Mouse (Mus musculus) heart, adult 2 months (tissue): ENCODE measurements around the gene Banf2.

Experiments used
- CTCF ChIP-seq: fragments of 200-600 bp; IDR thresholded peaks from 2 replicates; pipeline ENCODE4 v1.8.1; 2022; ENCODE audit warnings: antibody characterized with exemption, mild to moderate bottlenecking, moderate library complexity
- EP300 ChIP-seq: fragments of 200-500 bp; IDR thresholded peaks from 2 replicates; pipeline ENCODE4 v1.6.1; 2011; ENCODE audit warnings: low read depth, low read length, control low read depth; ENCODE audit not compliant: insufficient read depth
- POLR2A ChIP-seq: fragments of 200-500 bp; IDR thresholded peaks from 2 replicates; pipeline ENCODE4 v1.6.1; 2011; ENCODE audit warnings: mild to moderate bottlenecking, low read depth, low read length, control low read depth; ENCODE audit not compliant: insufficient read depth

DNA sequence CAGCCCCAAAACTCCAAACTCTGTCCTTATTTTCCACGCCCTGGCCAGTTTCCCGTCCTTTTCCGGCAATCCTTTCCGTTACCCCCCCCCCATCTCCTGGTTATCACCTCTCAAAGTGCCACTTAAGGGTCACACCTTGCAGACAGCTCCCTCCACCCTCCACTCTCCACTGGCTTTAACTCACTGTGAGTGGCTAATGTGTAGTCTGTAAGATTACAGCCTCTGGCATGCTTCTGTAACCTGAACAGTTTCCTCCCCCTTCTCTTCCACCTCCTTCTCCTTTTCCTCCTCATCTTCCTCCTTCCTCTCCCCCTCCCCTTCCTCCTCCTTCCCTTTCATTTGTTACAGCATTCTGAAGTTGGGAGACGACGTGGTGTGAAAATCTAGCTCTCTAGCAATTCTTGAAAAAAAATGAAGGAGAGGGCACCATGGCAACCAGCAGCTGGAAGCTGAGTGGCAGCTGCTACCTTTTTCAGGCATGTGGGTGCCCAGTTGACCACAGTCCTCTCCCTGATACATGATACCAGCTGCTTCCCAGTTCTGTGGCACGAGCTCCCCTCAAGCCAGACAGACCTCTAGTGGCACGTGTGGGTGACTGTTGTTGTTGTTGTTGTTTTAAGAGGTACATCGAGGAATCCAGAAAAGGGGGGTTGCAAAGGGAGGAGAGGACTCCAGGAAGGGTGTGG is 55.2 kb downstream of the Banf2 start:
- no peak for TF ChIP-seq CTCF
- TF ChIP-seq EP300 = no peak
- no peak for TF ChIP-seq POLR2A
